Mouse (Mus musculus) urinary bladder, adult 18-20 months (tissue): Measurements from ENCODE around the gene Spon1.

ENCODE experiments used
- DNase-seq, 2 experiments: peaks; one replicate each; pipeline ENCODE4 v3.0.0; 2022; ENCODE audit warnings: low spot score in 2 of 2, mixed read lengths in 2 of 2

Spon1 gene

GRCm38 (mm10) chr7:113778546-113778945 lies 12.7 kb downstream of the Spon1 start:
- DNase-seq, result no peak

DNA sequence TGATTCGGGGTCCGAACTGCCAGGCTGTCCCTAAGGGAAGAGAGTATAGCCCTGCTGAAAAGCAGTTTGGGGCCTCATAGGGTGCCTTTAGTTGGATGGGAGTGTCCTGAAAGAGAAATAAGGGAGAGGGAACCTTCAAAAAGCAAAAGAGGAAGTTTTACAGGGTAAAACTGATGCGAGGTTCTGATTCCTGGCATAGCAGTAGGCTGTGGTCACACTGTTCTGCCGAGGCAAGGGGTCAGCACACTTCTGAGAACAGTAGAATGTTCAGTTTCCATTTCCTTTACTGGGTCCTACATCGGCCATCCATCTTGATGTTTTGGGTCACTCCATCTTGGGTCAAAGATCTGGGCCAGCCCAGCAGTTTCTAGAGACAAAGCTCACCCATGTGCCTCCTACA lies 14.5 kb downstream of the Spon1 start:
- DNase-seq, result no peak

- no peak for DNase-seq
Observed at GRCm38 (mm10) chr7:113791991-113792390, 26.2 kb downstream of the Spon1 start.

DNA sequence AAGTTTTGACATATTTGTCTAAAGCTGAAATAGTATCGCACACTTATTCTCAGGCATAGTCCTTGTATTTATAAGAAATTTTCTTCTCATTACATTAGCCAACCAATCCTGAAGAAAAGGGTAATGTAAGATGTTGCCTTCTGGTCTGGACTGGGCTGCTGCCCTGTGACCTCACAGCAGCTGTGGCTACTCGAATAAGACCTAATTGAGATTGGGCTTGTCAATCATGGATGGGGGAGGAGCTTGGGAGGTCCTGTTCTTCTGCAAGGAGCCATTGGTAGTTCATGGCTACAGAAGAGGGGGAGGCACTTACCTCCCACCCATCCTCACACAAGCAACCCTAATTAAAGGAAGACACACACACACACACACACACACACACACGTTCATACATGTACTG lies 27.1 kb downstream of the Spon1 start:
- no peak for DNase-seq

- DNase-seq, result no peak
Observed at GRCm38 (mm10) chr7:113795209-113795608, 29.4 kb downstream of the Spon1 start.

GRCm38 (mm10) chr7:113797134-113797533 lies 31.3 kb downstream of the Spon1 start:
- DNase-seq, result no peak

GRCm38 (mm10) chr7:113798605-113799255 lies 32.9 kb downstream of the Spon1 start:
- no peak for DNase-seq

GRCm38 (mm10) chr7:113809781-113810180 lies 44.0 kb downstream of the Spon1 start:
- no peak for DNase-seq

GRCm38 (mm10) chr7:113811376-113812158 lies 45.8 kb downstream of the Spon1 start:
- no peak for DNase-seq

DNA sequence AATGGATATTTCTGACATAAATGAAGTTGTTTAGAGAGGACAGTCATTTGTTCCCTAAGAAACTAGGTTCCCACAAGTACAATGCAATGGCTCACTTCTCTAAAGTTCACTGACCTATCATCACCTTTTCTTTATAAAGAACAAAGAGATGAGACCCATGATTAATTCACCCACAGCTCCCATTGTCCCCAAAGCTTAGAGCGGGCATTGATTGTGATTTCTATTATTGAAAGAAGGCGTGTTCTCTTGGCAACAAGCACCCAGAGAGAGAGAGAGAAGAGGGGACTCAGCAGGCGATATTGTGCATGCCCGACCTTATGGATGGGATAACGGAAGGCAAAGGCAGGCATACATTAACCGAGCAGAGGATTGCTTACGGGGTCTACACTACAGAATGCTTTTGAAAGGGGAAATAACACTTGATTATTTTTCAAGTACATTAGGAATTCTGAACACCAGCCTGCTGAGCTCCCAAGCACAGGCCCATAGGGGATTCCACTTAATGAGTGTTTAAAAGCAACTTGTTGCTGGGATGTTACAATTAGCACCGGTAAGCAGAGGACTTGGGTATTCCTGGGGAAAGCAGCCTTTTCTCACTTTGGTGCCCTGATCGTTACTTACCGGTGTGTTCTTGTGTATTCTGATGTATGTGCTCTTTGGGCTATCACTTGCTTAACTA lies 48.4 kb downstream of the Spon1 start:
- no peak for DNase-seq

GRCm38 (mm10) chr7:113815726-113816125 lies 49.9 kb downstream of the Spon1 start:
- no peak for DNase-seq

- no peak for DNase-seq
Observed at GRCm38 (mm10) chr7:113816827-113817334, 51.1 kb downstream of the Spon1 start.

DNA sequence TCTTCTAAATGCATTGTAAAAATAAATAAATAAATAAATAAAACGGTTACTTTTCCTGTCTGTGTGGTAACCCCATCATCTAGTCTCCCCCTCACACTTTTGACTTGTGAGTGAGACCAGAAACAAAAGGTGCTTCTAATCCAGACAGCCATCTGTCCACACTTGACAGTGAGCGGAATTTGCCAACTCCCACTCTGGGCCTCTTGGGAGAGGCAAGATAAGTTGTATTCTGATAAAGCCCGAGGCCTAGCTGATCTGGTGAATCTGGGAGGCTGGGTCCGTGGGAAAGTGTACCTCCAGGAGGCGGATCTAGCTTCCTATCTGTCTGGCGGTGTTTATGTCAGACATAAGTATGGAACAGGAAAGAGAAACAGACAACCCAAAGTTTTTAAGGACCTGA lies 52.3 kb downstream of the Spon1 start:
- DNase-seq, result no peak

GRCm38 (mm10) chr7:113820213-113820612 lies 54.4 kb downstream of the Spon1 start:
- no peak for DNase-seq

- no peak for DNase-seq
Observed at GRCm38 (mm10) chr7:113823026-113823425, 57.2 kb downstream of the Spon1 start.

- DNase-seq, result no peak
Observed at GRCm38 (mm10) chr7:113824651-113825050, 58.9 kb downstream of the Spon1 start.

DNA sequence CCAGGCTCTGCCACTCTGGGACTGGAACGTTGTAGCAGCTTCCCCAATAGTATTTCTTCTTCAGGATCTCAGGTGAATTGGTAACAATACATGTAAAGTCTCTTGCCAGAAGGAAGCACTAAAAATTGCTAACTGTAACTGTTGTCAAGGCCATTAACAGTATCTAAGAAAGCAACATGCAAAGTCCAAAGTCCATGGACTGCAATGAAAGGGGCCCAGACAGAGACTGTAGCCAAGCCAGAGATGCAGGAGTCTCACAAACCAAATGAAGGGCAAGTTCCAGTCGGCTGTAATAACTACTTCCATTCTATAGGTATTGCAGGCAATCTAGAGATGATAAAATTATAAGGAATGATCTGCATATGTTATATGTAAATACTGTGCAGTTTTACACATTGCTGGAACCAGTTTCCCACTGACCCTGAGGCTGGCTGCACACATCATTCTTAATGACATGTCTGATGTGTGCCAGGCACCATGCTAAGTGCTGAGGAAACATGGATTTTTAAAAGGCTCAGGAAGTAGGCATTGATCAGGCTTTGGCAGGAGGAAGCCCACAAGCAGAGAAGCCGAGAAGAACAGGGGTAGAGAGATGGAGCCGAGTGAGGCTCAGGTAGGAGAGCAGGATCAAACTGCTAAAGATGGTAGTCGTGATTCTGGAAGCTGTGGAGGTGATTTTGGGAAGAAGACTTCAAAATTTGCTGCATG lies 59.9 kb downstream of the Spon1 start:
- no peak for DNase-seq

GRCm38 (mm10) chr7:113826510-113826909 lies 60.7 kb downstream of the Spon1 start:
- DNase-seq, result no peak

GRCm38 (mm10) chr7:113828122-113828571 lies 62.3 kb downstream of the Spon1 start:
- no peak for DNase-seq

DNA sequence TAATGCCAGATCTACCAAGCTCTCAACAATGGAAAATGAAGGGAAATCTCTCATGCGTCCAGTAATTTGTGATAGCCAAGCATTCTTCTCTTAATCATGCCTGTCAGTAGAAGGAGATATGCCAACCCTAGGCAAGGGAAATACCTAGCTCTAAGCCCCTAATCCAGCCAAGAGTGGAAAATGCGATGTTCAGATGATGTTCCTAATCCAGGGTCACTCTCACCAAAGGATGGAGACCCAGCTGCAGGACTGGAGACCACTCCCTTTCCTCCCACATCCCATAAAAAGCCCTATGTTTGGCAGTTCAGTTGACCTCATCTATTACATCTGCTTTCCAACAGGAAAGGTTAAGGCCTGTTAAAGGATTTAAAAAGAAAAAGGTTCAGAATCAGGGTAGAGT lies 62.8 kb downstream of the Spon1 start:
- no peak for DNase-seq

DNA sequence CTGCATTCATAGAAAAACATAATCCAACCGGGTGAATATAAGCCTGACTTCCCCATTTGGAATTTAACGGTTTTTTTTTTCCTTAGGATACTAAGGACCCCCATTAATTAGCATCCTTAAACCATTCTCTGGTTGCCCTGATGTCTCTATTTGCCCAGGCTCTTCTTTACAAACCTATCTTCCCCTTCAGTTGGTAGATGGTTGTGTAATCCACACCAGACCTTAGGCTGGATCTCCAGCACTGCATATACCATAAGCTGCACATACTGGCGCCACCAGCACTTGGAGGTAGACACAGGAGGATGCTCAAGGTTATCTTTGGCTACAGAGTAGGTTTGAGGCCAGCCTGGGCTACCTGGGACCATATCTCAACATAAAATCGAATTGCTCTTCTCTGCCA lies 71.4 kb downstream of the Spon1 start:
- DNase-seq, result no peak

- DNase-seq, result no peak
Observed at GRCm38 (mm10) chr7:113839431-113839830, 73.6 kb downstream of the Spon1 start.
